Mouse (Mus musculus) small intestine, adult 2 months (tissue): ENCODE measurements at regions not wholly inside any gene's neighbourhood (a gene's known extent, or its start where the extent isn't known, plus 50 kb on each side); places are given as distances from the start of the nearest gene placed in this dataset.

ENCODE experiments used
- CTCF ChIP-seq: fragments of 200-500 bp; IDR thresholded peaks from 2 replicates; pipeline ENCODE4 v1.5.1; 2012; ENCODE audit warnings: low read depth, mild to moderate bottlenecking, control low read depth, inconsistent platforms, low read length, moderate library complexity, mixed read lengths; ENCODE audit not compliant: insufficient replicate concordance, insufficient read length; ENCODE audit errors: extremely low read depth
- POLR2A ChIP-seq: fragments of 200-500 bp; IDR thresholded peaks from 2 replicates; pipeline ENCODE4 v1.6.1; 2012; ENCODE audit warnings: low read depth, mild to moderate bottlenecking, control low read depth, inconsistent platforms, low read length, moderate library complexity

DNA sequence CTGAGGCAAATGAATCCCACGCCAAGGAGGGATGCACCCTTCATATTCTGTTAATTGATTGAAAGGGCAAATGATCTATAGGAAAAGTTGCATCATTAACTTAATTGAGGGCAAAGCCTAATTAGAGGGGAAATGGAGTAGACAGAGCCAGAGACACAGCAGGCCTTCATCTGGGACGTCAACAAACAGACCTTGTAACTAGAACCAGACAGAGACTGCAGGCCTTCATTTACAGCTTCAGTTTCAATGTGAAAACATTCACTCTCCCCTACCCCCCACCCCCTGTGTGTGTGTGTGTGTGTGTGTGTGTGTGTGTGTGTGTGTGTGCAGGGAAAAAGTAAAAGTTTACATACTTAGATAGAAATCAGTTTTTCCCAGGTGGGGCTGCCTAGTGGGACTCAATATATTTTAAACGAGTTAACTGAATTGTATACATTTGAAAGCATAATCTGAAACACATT, 97.2 kb downstream of the Spry2 start:
- TF ChIP-seq POLR2A (no peak), CTCF (no peak)
